ENCODE assay signal across 20 mouse cellular contexts in the genomic region with DNA sequence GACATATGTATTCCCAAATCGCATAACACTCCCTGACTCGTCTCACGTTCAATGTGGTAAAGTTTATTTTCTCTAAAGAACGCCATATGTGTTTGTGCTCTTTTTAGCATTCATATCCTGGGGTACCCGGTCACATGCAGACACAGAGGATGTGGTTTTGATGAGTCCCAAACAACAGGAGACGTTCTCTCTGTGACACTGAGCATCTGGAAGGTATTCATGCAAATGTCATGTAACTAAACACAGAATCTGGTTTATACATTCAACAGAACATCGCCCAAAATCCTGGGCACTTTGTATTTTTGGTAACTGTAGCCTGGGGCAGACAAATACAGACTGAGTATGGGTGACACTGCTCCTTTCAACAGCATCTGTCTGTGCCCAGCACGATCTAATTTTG.
A peak's percentile ranks its signal among the peaks of the same experiment; 100 is the strongest.
DNase-seq lines count a peak whose midpoint lies in the region; ATAC-seq and TF ChIP-seq lines count a peak whose summit lies in the region.
"Had no signal": no experiment of that assay in that cellular context is flagged by ENCODE, and none has a peak within 500 bp of the region (broad histone marks: within the 10 kb centered on the region; RNA-seq: fewer than 3 reads in every experiment).

No protein-coding gene starts in this region.

- ATAC-seq in embryonic facial prominence, embryonic 15.5 days (ENCODE audit: insufficient number of reproducible peaks, low FRiP score, low TSS enrichment, low read depth): peak; percentile 34
- ATAC-seq: intestine, postnatal 0 days; midbrain, embryonic 15.5 days had no signal

- no peaks in the 10 kb centered on the region for H3K36me3 ChIP-seq in spleen, adult 2 months (ENCODE audit: control insufficient read depth, insufficient read depth, low read length)
- H3K36me3 ChIP-seq in embryonic facial prominence, embryonic 15.5 days: no peaks in the 10 kb centered on the region
- H3K36me3 ChIP-seq: forebrain, embryonic 12.5 days; heart, embryonic 12.5 days; limb, embryonic 10.5 days; midbrain, embryonic 15.5 days had no signal

- no peak overlapping the region for H3K4me3 ChIP-seq in spleen, adult 2 months (ENCODE audit: extremely low read depth, insufficient read depth, insufficient read length)
- H3K4me3 ChIP-seq in embryonic facial prominence, embryonic 15.5 days (replicated peaks): no peak overlapping the region
- H3K4me3 ChIP-seq: forebrain, embryonic 12.5 days; gastrocnemius, adult 2 months; heart, embryonic 12.5 days; limb, embryonic 10.5 days; midbrain, embryonic 15.5 days had no signal

- H3K9ac ChIP-seq in embryonic facial prominence, embryonic 15.5 days: no peak overlapping the region
- H3K9ac ChIP-seq: forebrain, embryonic 12.5 days; heart, embryonic 12.5 days; hindbrain, embryonic 14.5 days; lung, embryonic 14.5 days; midbrain, embryonic 15.5 days had no signal

- H3K4me1 ChIP-seq in spleen, adult 2 months (ENCODE audit: control insufficient read depth, insufficient read depth, insufficient read length): no peaks in the 10 kb centered on the region
- H3K4me1 ChIP-seq in embryonic facial prominence, embryonic 15.5 days: peaks cover 4% of the 10 kb centered on the region; the same call in 1 of the 2 replicates
- H3K4me1 ChIP-seq: forebrain, embryonic 12.5 days; heart, embryonic 12.5 days; limb, embryonic 10.5 days; midbrain, embryonic 15.5 days had no signal

- TF ChIP-seq CTCF in spleen, adult 2 months (IDR thresholded peaks at IDR 0.05; ENCODE audit: extremely low read depth, insufficient read depth, insufficient read length, insufficient replicate concordance): no peak

- H3K9me3 ChIP-seq in embryonic facial prominence, embryonic 15.5 days (replicated peaks): no peaks in the 10 kb centered on the region
- H3K9me3 ChIP-seq: forebrain, embryonic 12.5 days; heart, embryonic 12.5 days; limb, embryonic 10.5 days; midbrain, embryonic 15.5 days had no signal

- no peak for TF ChIP-seq POLR2A in spleen, adult 2 months (IDR thresholded peaks at IDR 0.05; ENCODE audit: low read depth, low read length)

- peak overlapping the region; percentile 38 for H3K27ac ChIP-seq in spleen, adult 2 months (ENCODE audit: insufficient read depth, low read length)
- H3K27ac ChIP-seq in embryonic facial prominence, embryonic 15.5 days (replicated peaks): no peak overlapping the region
- H3K27ac ChIP-seq: forebrain, embryonic 12.5 days; gastrocnemius, adult 2 months; hindbrain, embryonic 14.5 days; limb, embryonic 10.5 days; macrophage; midbrain, embryonic 15.5 days had no signal

- 53% methylated on average over 8 of the region's 8 CpGs for WGBS in spleen, adult 2 months
- 45% methylated on average over 8 of the region's 8 CpGs for WGBS in embryonic facial prominence, embryonic 15.5 days

- H3K27me3 ChIP-seq in spleen, adult 2 months (ENCODE audit: control insufficient read depth, insufficient read depth, low read length): no peaks in the 10 kb centered on the region
- H3K27me3 ChIP-seq in embryonic facial prominence, embryonic 15.5 days: no peaks in the 10 kb centered on the region
- H3K27me3 ChIP-seq: forebrain, embryonic 12.5 days; heart, embryonic 12.5 days; midbrain, embryonic 15.5 days had no signal

- H3K4me2 ChIP-seq in embryonic facial prominence, embryonic 15.5 days (replicated peaks): no peak overlapping the region
- H3K4me2 ChIP-seq: forebrain, embryonic 12.5 days; heart, embryonic 12.5 days; hindbrain, embryonic 14.5 days; liver, embryonic 11.5 days; lung, embryonic 14.5 days; midbrain, embryonic 15.5 days had no signal

- DNase-seq in frontal cortex, adult 2 months (ENCODE audit: extremely low spot score in 1 of 2, low spot score in 1 of 2): peak; percentile 43 to 52
- DNase-seq in frontal cortex, postnatal 25 days (ENCODE audit: low spot score in 2 of 2): no peak
- peak in 1 of 2 experiments; percentile 17 for DNase-seq in spleen, adult 2 months (ENCODE audit: low read depth in 1 of 2, low spot score in 2 of 2)
- DNase-seq in spleen, adult 12 weeks (ENCODE audit: low spot score): no peak
- peak; percentile 43 for DNase-seq in telencephalon, adult 2 months (ENCODE audit: low read depth, low spot score)
- DNase-seq in kidney, adult 11 months: no peak
- DNase-seq: cerebellum, adult 9-10 months; gastrocnemius, adult 2 months; kidney, postnatal 10 days; thymus, adult 2 months had no signal

Comparison
In these comparisons a context has a peak if more than half of its experiments do, and no peak if none do; other contexts are left out.
1. DNase-seq: peak in frontal cortex, adult 2 months (2 of 2) and telencephalon, adult 2 months (single experiment); none in frontal cortex, postnatal 25 days (0 of 2), spleen, adult 12 weeks (single experiment) and kidney, adult 11 months (single experiment).